Mouse (Mus musculus) cerebellum, adult 2 months (tissue): Measurements from ENCODE around the gene Gm13697.

Experiments
- CTCF ChIP-seq: fragments of 200-500 bp; IDR thresholded peaks from 2 replicates; pipeline ENCODE4 v1.5.1; 2011; ENCODE audit warnings: low read depth, mild to moderate bottlenecking, control low read depth, low read length, moderate library complexity, borderline replicate concordance; ENCODE audit not compliant: insufficient read depth
- POLR2A ChIP-seq: fragments of 200-500 bp; IDR thresholded peaks from 2 replicates; pipeline ENCODE4 v1.6.1; 2011; ENCODE audit warnings: low read length, control low read depth, borderline replicate concordance; ENCODE audit not compliant: insufficient read depth

GRCm38 (mm10) chr2:84023319-84023718 is 38.8 kb downstream of the Gm13697 start:
- no peak for TF ChIP-seq CTCF
- no peak for TF ChIP-seq POLR2A
